Mouse (Mus musculus): ENCODE measurements around the gene Qser1. TPM values are rescaled to one million over a fixed set of nuclear protein-coding genes. Genes with fewer than 3 reads are reported as not detected.

Qser1 gene
- total and polyA plus RNA-seq, 3 experiments: 3.9 to 14.5 TPM; not detected in 1

DNA sequence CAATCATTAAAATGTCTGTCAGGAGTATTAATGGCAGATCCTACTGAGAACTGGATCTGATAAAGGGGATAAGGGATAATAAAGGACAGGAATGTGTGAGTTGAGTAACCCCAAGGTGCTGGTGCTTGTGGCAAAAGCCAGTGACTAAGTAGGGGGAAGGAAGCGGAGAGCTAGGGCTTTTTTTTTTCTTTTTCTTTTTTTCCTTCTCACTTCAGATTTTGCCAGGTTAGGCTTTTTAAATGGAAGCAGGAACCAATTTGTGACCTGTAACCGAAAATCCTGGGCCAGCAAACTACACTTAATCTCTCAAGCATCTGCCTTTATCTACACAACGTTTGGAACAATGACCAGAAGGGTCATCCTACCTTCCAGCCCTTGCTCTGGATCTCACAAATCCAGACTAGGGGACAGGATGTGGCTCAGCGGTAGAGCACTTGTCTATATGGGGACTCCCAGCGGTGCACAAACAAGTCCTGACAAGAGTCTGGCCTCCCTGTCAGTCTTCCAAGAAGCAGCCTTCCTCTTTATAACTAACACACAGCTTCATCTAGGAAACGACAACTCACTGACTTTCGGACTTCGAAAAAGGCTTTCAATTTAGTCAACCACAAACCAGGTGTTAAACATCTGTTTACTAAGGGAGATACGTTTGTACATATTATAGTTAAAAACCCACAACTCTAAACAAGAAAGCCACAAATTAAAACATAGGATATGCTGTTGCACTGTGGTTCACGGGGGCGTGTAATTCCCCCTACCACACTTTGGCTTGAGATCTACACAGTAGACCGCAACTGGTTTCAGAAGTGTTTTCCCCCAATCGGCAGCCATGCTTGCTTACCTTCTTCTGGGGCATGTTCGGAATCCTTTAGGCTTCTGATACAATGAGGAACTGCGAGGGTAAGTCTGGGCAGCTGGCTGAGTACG, 31.9 kb upstream of the Qser1 start:
- H3K27ac ChIP-seq (ENCODE audit: control insufficient read depth, low read depth, low read length): no peak overlapping the region
- H3K9me3 ChIP-seq (replicated peaks; ENCODE audit: insufficient read depth, low read length): no peaks in the 10 kb centered on the region
- no peak for TF ChIP-seq SIN3A (IDR thresholded peaks at IDR 0.05; ENCODE audit: low read length)
- TF ChIP-seq BHLHE40 (IDR thresholded peaks at IDR 0.05; ENCODE audit: borderline replicate concordance, low read depth, low read length): no peak
- no peak for TF ChIP-seq USF2 (IDR thresholded peaks at IDR 0.05; ENCODE audit: borderline replicate concordance in 1 of 2, insufficient read depth in 1 of 2, low read depth in 1 of 2, low read length in 2 of 2)
- no peak overlapping the region for H3K9ac ChIP-seq (ENCODE audit: control insufficient read depth, low read depth, low read length, poor library complexity, severe bottlenecking)
- no peaks in the 10 kb centered on the region for H3K36me3 ChIP-seq (ENCODE audit: control insufficient read depth in 1 of 2, insufficient read depth in 2 of 2, low read length in 2 of 2)
- DNase-seq (ENCODE audit: low read depth, low spot score): no peak
- no peaks in the 10 kb centered on the region for H3K79me2 ChIP-seq (ENCODE audit: control insufficient read depth, insufficient read depth, low read length, poor library complexity)
- no peaks in the 10 kb centered on the region for H3K4me1 ChIP-seq (ENCODE audit: control insufficient read depth in 1 of 2, insufficient read depth in 2 of 2, low read length in 2 of 2)
- H3K27me3 ChIP-seq (ENCODE audit: control insufficient read depth in 1 of 2, insufficient read depth in 2 of 2, low read length in 2 of 2): peaks cover 8 to 10% of the 10 kb centered on the region in 2 experiments; a peak in 3 of 4 replicates
- H3K4me3 ChIP-seq (ENCODE audit: control insufficient read depth in 1 of 2, insufficient read depth in 1 of 2, low read depth in 2 of 2, low read length in 2 of 2): no peak overlapping the region

DNA sequence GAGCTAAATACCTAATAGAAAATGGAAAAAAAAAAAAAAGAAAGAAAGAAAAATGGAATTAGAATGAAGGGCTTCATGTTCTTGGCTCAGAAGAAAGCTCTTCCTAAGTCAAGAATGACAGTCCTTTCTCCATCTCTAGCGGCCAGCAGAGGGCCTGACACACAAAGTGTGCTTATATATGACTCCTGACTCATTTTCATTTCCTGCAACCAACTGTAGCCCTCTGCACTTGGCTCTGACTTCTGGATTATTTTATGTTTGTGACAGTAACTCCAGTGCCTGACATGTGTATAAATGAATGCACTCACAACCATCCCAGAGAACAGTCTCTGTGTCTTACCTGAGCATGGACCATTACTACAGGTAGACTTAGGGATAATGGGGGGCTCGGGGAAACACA, 31.1 kb upstream of the Qser1 start:
- H3K4me3 ChIP-seq (ENCODE audit: control insufficient read depth in 1 of 2, insufficient read depth in 1 of 2, low read depth in 2 of 2, low read length in 2 of 2): no peak overlapping the region
- DNase-seq (ENCODE audit: low read depth, low spot score): peak; percentile 43

DNA sequence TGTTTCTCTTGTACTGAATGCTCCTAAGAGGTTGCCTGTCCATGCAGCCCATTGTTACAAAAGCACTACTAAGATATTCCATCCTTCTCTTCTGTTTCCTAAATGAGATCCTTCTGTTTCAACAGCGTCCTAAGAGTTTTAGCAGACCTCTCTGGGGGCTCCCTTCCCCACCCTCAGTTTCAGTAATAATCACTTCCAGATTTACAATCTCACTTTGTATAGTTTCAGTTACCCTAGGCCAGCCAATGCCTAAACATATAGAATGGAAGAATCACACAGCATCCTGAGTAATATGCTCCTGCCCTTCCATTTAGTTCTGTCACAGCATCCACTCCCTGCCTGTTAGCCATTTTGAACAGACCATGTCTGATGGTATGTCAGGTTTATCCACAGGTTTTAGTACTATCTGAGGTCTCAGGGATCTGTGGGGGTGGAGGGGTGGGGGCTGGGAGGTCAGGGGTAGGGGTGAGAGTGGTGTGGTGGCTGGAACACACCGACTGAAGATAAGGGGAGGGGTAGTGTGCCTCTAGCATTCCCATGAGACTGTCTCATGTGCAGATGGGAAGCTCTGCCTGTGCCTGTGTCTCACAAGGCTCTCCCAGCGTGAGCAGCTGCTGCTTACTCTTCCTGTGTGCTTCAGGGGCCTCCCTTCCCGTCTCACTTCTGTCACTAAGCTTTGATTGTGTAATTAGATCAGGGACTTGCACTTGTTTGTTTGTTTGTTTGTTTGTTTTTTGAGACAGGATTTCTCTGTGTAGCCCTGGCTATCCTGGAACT, 30.3 kb upstream of the Qser1 start:
- DNase-seq (ENCODE audit: low read depth, low spot score): no peak
- H3K27ac ChIP-seq (ENCODE audit: control insufficient read depth, low read depth, low read length): no peak overlapping the region

More for the DNA sequence above, 31.1 kb upstream of the Qser1 start:
- Histone ChIP-seq H3K27me3 (ENCODE audit: control insufficient read depth in 1 of 2, insufficient read depth in 2 of 2, low read length in 2 of 2) (peaks cover 8 to 10% of the 10 kb centered on the region in 2 experiments; a peak in 3 of 4 replicates), H3K9me3 (replicated peaks; ENCODE audit: insufficient read depth, low read length) (no peaks in the 10 kb centered on the region), H3K4me1 (ENCODE audit: control insufficient read depth in 1 of 2, insufficient read depth in 2 of 2, low read length in 2 of 2) (no peaks in the 10 kb centered on the region), H3K27ac (ENCODE audit: control insufficient read depth, low read depth, low read length) (no peak overlapping the region), H3K9ac (ENCODE audit: control insufficient read depth, low read depth, low read length, poor library complexity, severe bottlenecking) (no peak overlapping the region), H3K79me2 (ENCODE audit: control insufficient read depth, insufficient read depth, low read length, poor library complexity) (no peaks in the 10 kb centered on the region), H3K36me3 (ENCODE audit: control insufficient read depth in 1 of 2, insufficient read depth in 2 of 2, low read length in 2 of 2) (no peaks in the 10 kb centered on the region)
- TF ChIP-seq EP300 (IDR thresholded peaks at IDR 0.05; ENCODE audit: low read depth in 1 of 2, low read length in 2 of 2) (no peak), MAFK (IDR thresholded peaks at IDR 0.05; ENCODE audit: borderline replicate concordance, low read depth, low read length) (no peak), GATA1 (IDR thresholded peaks at IDR 0.05; ENCODE audit: low read depth, low read length) (no peak), NELFE (IDR thresholded peaks at IDR 0.05; ENCODE audit: low read depth, low read length) (no peak), E2F4 (IDR thresholded peaks at IDR 0.05; ENCODE audit: borderline replicate concordance, low read depth, low read length) (no peak), CTCF (IDR thresholded peaks at IDR 0.05 in 2 of 3, conservative IDR thresholded peaks at IDR 0.05 in 1 of 3; ENCODE audit: control insufficient read depth in 1 of 3, insufficient read depth in 1 of 3, low read depth in 2 of 3, low read length in 3 of 3, poor library complexity in 1 of 3, severe bottlenecking in 1 of 3) (peak in 1 of 3 experiments; percentile 35; a peak in 3 of 6 replicates), ZKSCAN1 (IDR thresholded peaks at IDR 0.05; ENCODE audit: low read depth, low read length) (no peak), SMC3 (IDR thresholded peaks at IDR 0.05; ENCODE audit: low read depth, low read length) (peak; percentile 32)

More for the DNA sequence above, 30.3 kb upstream of the Qser1 start:
- H3K79me2 ChIP-seq (ENCODE audit: control insufficient read depth, insufficient read depth, low read length, poor library complexity): no peaks in the 10 kb centered on the region
- H3K4me3 ChIP-seq (ENCODE audit: control insufficient read depth in 1 of 2, insufficient read depth in 1 of 2, low read depth in 2 of 2, low read length in 2 of 2): no peak overlapping the region
- H3K9ac ChIP-seq (ENCODE audit: control insufficient read depth, low read depth, low read length, poor library complexity, severe bottlenecking): no peak overlapping the region
- TF ChIP-seq KAT2A (conservative IDR thresholded peaks at IDR 0.05; ENCODE audit: low read depth, low read length) (no peak), CHD1 (IDR thresholded peaks at IDR 0.05; ENCODE audit: low read depth, low read length) (no peak), ZKSCAN1 (IDR thresholded peaks at IDR 0.05; ENCODE audit: low read depth, low read length) (no peak), SMC3 (IDR thresholded peaks at IDR 0.05; ENCODE audit: low read depth, low read length) (no peak), MAX (IDR thresholded peaks at IDR 0.05; ENCODE audit: low read length) (no peak), MEF2A (IDR thresholded peaks at IDR 0.05; ENCODE audit: extremely low read depth, insufficient replicate concordance, low read depth, low read length, poor library complexity, severe bottlenecking) (no peak), MYB (IDR thresholded peaks at IDR 0.05; ENCODE audit: low read depth, low read length) (no peak), MYC (IDR thresholded peaks at IDR 0.05; ENCODE audit: low read depth, low read length) (no peak)
- no peaks in the 10 kb centered on the region for H3K36me3 ChIP-seq (ENCODE audit: control insufficient read depth in 1 of 2, insufficient read depth in 2 of 2, low read length in 2 of 2)
- H3K27me3 ChIP-seq (ENCODE audit: control insufficient read depth in 1 of 2, insufficient read depth in 2 of 2, low read length in 2 of 2): peaks cover 6 to 10% of the 10 kb centered on the region in 2 experiments; a peak in 3 of 4 replicates
- no peaks in the 10 kb centered on the region for H3K4me1 ChIP-seq (ENCODE audit: control insufficient read depth in 1 of 2, insufficient read depth in 2 of 2, low read length in 2 of 2)
- H3K9me3 ChIP-seq (replicated peaks; ENCODE audit: insufficient read depth, low read length): no peaks in the 10 kb centered on the region
